Mouse (Mus musculus) adrenal gland, postnatal 25 days (tissue): ENCODE measurements around the gene Nfatc3. TPM values are rescaled to one million over a fixed set of nuclear protein-coding genes. Genes with fewer than 3 reads are reported as not detected.

ENCODE experiments used
- total RNA-seq: library from RNA; stranded (reverse); gene quantifications from 2 replicates; pipeline ENCODE4 v1.2.3, GENCODE M21; 2021

Nfatc3 gene
- total RNA-seq, 1 experiment from 2014 or later = 54.9 TPM

Other genes with a start within 250 kb of the Nfatc3 start
- 25.4 and 29.5 TPM in 2 replicates for gene Ranbp10, start 231.5 kb upstream of the Nfatc3 start, total RNA-seq
- not detected in 2 replicates for gene Tsnaxip1, start 231.1 kb upstream of the Nfatc3 start, total RNA-seq
- gene Cenpt, start 205.6 kb upstream of the Nfatc3 start, total RNA-seq = 7.5 and 9.2 TPM in 2 replicates
- 38.0 and 40.1 TPM in 2 replicates for gene Thap11, start 203.7 kb upstream of the Nfatc3 start, total RNA-seq
- gene Nutf2, start 198.3 kb upstream of the Nfatc3 start, total RNA-seq = 36.3 and 56.0 TPM in 2 replicates
- 33.5 and 38.6 TPM in 2 replicates for gene Edc4, start 178.0 kb upstream of the Nfatc3 start, total RNA-seq
- gene Nrn1l, start 165.3 kb upstream of the Nfatc3 start, total RNA-seq = 1.9 TPM in 1 of 2 replicates, not detected in the other
- gene Pskh1, start 158.4 kb upstream of the Nfatc3 start, total RNA-seq = 32.3 and 38.1 TPM in 2 replicates
- gene Ctrl, start 125.0 kb upstream of the Nfatc3 start, total RNA-seq = 0.91 TPM in 1 of 2 replicates, not detected in the other
- 70.6 and 74.9 TPM in 2 replicates for gene Psmb10, start 120.4 kb upstream of the Nfatc3 start, total RNA-seq
- 1.9 and 7.7 TPM in 2 replicates for gene Lcat, start 115.5 kb upstream of the Nfatc3 start, total RNA-seq
- 40.6 and 43.5 TPM in 2 replicates for gene Slc12a4, start 92.7 kb upstream of the Nfatc3 start, total RNA-seq
- gene Dpep3, start 79.4 kb upstream of the Nfatc3 start, total RNA-seq = not detected in 2 replicates
- 12.5 and 16.8 TPM in 2 replicates for gene Dus2, start 67.5 kb upstream of the Nfatc3 start, total RNA-seq
- not detected in 2 replicates for gene Dpep2nb, start 52.9 kb upstream of the Nfatc3 start, total RNA-seq
- 14.7 and 17.9 TPM in 2 replicates for gene Ddx28, start 47.0 kb upstream of the Nfatc3 start, total RNA-seq
- 2.0 and 3.9 TPM in 2 replicates for gene Esrp2, start 78.1 kb downstream of the Nfatc3 start, total RNA-seq
- 27.6 and 27.7 TPM in 2 replicates for gene Pla2g15, start 91.6 kb downstream of the Nfatc3 start, total RNA-seq
- gene Slc7a6, start 110.0 kb downstream of the Nfatc3 start, total RNA-seq = 25.6 and 29.0 TPM in 2 replicates
- gene Slc7a6os, start 152.1 kb downstream of the Nfatc3 start, total RNA-seq = 28.5 and 30.2 TPM in 2 replicates
- gene Prmt7, start 152.1 kb downstream of the Nfatc3 start, total RNA-seq = 28.4 and 31.1 TPM in 2 replicates